Mouse (Mus musculus) brown adipose tissue, adult 24 weeks (tissue): ENCODE data around the gene Cd79a. TPM values are rescaled to one million over a fixed set of nuclear protein-coding genes. Genes with fewer than 3 reads are reported as not detected.

Experiments used
- H3K27ac ChIP-seq: fragments of 200-500 bp; replicated peaks from 2 replicates; pipeline ENCODE4 v1.5.1; 2012; ENCODE audit warnings: low read depth, mild to moderate bottlenecking, low read length
- H3K4me1 ChIP-seq: fragments of 200-500 bp; 2 replicates; pipeline ENCODE4 v1.6.1; 2012; ENCODE audit warnings: low read length, mixed read lengths; ENCODE audit not compliant: control insufficient read depth, insufficient read depth, insufficient read length
- H3K4me3 ChIP-seq: fragments of 200-500 bp; 2 replicates; pipeline ENCODE4 v1.5.1; 2012; ENCODE audit warnings: low read depth, mild to moderate bottlenecking, low read length, moderate library complexity; ENCODE audit not compliant: insufficient read depth
- polyA plus RNA-seq: library from polyadenylated mRNA; stranded (reverse); fragments of >200 nt; gene quantifications from 2 replicates; pipeline ENCODE4 v1.2.4, GENCODE M21; 2012; ENCODE audit not compliant: missing spikeins, insufficient read depth, insufficient read length

The Cd79a gene
- polyA plus RNA-seq, 1 experiment: 0.71 TPM

DNA sequence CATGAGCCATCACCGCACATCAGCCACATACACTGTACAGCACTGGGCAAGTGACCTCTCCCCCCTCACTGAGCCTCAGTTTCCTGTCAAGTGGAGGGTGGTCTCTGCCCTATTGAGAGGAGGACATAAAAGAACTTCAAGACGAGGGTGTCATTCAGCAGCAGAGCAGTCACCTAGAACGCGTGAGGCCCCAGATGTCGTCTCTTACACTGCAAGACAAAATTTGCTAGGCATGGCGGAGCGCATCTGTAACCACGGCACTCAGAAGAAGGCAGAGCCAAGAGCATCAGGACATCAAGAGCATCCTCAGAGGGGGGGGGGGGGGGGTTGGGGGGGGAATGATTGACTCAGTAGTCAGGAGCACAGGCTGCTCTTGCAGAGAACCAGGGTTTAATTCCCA lies 912 bp upstream of the Cd79a start:
- Histone ChIP-seq H3K4me1 (no peaks in the 10 kb centered on the region), H3K27ac (no peak overlapping the region), H3K4me3 (no peak overlapping the region)

DNA sequence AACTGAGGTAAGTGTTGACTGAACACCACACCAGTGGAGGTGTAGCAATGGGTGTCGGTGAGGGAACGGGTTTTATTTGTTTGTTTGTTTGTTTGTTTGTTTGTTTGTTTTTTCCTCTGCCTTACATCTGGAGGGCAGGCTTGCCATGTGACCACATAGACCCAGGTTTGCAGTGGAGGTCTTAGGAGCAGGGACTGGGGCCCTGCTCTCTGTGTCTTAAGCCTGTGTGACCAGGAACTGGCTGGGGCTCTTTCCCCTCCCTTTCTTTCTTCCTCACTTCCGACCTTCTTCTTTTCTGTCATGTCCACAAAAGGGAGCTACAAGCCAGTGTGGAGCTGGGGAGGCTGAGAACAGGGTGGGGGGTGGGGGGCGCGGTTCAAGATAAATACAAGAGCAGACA lies 778 bp downstream of the Cd79a start:
- Histone ChIP-seq H3K4me1 (no peaks in the 10 kb centered on the region), H3K27ac (no peak overlapping the region), H3K4me3 (no peak overlapping the region)

DNA sequence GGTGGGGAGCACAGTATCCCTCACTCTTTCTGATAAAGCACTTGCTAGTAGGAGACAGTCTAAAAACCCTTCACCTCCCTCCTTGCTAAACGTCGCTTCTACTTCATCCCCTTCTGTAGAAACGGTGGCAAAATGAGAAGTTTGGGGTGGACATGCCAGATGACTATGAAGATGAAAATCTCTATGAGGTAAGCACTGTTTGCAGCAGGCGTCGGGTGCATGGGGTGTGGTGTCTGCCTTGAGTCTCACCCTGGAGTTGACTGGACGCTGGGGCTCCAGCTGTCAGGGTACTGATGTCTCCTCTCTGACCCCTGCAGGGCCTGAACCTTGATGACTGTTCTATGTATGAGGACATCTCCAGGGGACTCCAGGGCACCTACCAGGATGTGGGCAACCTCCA lies 3.9 kb downstream of the Cd79a start:
- H3K4me3 ChIP-seq: no peak overlapping the region
- no peak overlapping the region for H3K27ac ChIP-seq
- no peaks in the 10 kb centered on the region for H3K4me1 ChIP-seq

DNA sequence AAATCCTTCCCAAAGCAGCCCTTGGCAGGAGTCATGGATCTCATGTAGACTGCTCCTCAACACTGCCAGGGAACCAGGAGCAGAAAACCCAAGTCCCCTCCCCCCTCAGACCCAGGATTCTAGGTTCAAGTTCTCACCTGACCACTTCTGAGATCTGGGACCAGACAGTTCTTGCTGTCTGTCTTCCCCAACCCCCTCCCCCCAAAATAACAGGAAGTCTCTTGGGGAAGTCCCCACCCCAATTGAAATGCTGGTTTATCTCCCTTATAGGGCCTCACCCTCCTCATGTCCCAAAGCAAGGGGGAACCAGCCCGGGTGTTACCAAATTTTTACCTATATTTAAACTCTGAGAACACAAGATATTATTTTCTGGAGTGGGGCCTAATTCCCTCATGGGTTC lies 4.7 kb downstream of the Cd79a start:
- Histone ChIP-seq H3K4me3 (peak overlapping the region; percentile 68), H3K27ac (peak overlapping the region; percentile 96; the same call in 1 of the 2 replicates), H3K4me1 (no peaks in the 10 kb centered on the region)

GRCm38 (mm10) chr7:24902264-24902629 lies 5.1 kb downstream of the Cd79a start:
- Histone ChIP-seq H3K27ac (peak overlapping the region; percentile 96), H3K4me3 (peak overlapping the region; percentile 68), H3K4me1 (no peaks in the 10 kb centered on the region)

GRCm38 (mm10) chr7:24902630-24903443 lies 5.7 kb downstream of the Cd79a start, which contains the start of gene Arhgef1:
Gene Arhgef1 (plus strand): TSS chr7:24902912.
- peak within 1 kb of the TSS; percentile 86 for H3K4me3 ChIP-seq

GRCm38 (mm10) chr7:24903444-24903825 lies 6.3 kb downstream of the Cd79a start:
- peak overlapping the region; percentile 86 for H3K4me3 ChIP-seq
- H3K27ac ChIP-seq: peak overlapping the region; percentile 91
- no peaks in the 10 kb centered on the region for H3K4me1 ChIP-seq

More at GRCm38 (mm10) chr7:24902630-24903443, 5.7 kb downstream of the Cd79a start, which contains the start of gene Arhgef1:
- Histone ChIP-seq H3K27ac (peak within 1 kb of the TSS; percentile 96), H3K4me1 (no peaks in the 10 kb centered on the region)

DNA sequence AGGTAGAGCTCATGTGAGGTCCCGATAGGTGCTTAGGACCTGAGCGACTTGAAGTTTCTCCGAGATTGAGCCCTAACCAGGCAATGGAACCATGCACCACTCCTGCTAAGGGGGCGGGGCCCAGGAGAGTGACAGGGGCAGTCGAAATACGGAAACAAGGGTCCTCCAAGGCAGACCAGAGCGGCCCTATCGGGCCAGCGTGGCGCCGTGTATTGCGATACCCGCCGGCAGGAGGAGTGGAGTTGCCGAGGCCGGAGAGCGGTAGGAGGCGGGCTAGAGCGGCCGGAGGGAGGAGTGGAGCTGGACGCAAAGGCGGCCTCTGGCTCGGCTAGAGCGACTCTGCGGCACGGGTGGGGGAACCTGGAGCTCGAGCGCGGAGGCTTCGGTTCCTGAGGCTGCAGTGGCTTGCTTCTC lies 6.9 kb downstream of the Cd79a start:
- Histone ChIP-seq H3K27ac (peak overlapping the region; percentile 91), H3K4me3 (peak overlapping the region; percentile 86), H3K4me1 (no peaks in the 10 kb centered on the region)

GRCm38 (mm10) chr7:24904936-24905335 lies 7.8 kb downstream of the Cd79a start:
- Histone ChIP-seq H3K27ac (no peak overlapping the region), H3K4me1 (no peaks in the 10 kb centered on the region), H3K4me3 (peak overlapping the region; percentile 71)

DNA sequence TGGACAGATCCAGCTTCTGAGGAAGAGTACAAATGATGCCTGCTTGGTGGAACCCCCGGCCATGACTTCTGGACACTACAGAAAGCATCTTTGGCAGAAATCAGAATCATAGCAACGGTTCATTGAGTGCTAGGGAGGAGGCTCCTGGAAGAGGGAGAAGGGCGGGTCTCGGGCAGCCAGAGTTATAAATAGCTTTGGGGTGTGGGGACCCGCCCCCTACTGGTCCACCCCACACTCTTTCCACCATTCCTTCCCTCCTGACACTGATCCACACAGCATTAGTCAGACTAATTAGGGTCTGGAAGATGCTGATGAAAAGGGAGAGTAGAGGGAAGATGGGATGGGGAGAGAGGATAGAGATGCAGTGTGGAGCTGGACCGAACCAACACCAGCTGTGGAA lies 9.4 kb downstream of the Cd79a start:
- no peak overlapping the region for H3K4me3 ChIP-seq
- H3K27ac ChIP-seq: no peak overlapping the region
- no peaks in the 10 kb centered on the region for H3K4me1 ChIP-seq

DNA sequence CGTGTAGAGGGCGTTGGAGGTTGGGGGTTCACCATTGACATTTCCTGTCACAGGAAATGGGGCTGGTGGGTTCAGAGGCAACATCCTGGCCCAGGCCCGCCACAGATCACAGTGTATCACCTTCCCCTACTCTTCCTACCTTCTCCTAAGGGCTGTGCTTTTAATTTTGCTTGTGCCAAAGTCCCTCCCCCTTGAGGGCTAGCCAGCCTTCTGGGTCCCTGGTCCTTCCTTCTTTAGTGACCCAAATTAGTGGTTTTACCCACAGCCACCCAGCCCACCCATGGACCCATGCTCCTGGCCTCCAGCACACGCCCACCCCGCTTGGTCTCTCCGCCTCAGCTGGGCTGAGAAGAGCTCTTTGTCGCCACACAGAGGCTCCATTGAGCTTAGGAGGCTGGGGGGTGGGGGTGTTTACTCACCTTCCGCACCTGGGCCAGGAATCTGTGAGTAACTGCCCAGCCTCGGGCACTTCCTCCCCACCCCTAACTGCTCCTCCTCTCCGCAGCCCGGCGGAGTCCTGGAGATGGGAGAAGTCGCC lies 10.1 kb downstream of the Cd79a start:
- Histone ChIP-seq H3K4me1 (no peaks in the 10 kb centered on the region), H3K4me3 (no peak overlapping the region), H3K27ac (no peak overlapping the region)

DNA sequence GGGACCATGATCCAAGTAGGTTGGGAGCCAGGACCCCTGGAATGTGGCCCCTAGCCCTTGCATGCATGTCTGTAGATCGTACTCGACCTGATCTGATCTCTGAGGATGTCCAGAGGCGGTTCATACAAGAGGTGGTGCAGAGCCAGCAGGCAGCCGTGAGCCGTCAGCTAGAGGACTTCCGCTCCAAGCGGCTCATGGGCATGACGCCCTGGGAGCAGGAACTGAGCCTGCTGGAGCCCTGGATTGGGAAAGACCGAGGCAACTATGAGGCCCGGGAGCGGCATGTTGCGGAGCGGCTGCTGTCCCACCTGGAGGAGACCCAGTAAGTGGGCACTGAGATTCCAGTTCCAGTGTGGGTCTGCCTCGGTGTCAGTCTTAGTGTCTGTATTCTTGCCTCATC lies 15.3 kb downstream of the Cd79a start:
- Histone ChIP-seq H3K4me3 (no peak overlapping the region), H3K4me1 (no peaks in the 10 kb centered on the region), H3K27ac (no peak overlapping the region)

- H3K4me1 ChIP-seq: no peaks in the 10 kb centered on the region
- H3K27ac ChIP-seq: peak overlapping the region; percentile 30
- H3K4me3 ChIP-seq: no peak overlapping the region
Observed at GRCm38 (mm10) chr7:24918763-24919323, 21.7 kb downstream of the Cd79a start.

GRCm38 (mm10) chr7:24919728-24920127 lies 22.5 kb downstream of the Cd79a start:
- Histone ChIP-seq H3K4me3 (no peak overlapping the region), H3K27ac (no peak overlapping the region), H3K4me1 (no peaks in the 10 kb centered on the region)

DNA sequence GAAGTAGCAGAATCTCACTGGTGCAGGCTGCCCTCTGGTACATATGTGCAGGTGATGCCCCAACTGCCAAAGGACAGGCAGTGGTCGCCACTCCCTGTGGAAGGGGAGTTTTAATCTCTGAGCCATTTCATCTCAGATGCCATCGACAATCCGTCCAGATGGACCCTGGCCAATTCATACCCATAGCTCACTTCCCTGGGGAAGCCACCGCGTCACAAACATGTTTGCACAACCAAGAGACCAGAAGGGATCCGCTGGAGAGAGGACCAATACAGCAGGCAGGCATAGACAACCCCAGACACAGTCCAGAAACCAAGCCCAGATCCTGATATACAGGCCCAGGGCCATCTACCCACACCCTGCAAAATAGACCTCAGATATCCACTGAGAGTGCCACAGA lies 33.3 kb downstream of the Cd79a start:
- H3K4me3 ChIP-seq: no peak overlapping the region
- H3K27ac ChIP-seq: no peak overlapping the region
- no peaks in the 10 kb centered on the region for H3K4me1 ChIP-seq

DNA sequence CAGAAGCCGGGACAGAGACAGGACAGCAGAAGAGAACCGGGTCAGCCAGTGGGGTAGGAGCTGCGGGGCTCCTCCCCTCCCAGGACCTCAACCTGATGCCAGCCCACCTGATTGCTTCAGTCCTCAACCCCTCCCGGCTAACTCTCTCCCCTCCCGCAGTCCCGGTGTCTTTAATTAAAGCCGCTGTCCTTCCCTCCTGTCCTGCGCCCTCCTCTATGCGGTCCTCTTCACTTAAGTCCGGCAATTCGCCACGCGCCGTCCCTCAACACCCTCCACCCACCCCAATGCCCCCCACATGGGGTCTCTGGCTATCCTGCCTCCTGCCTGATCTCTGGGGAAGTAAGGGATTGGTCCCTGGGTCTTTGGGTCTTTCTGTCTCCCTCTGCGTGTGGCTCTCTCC lies 34.5 kb downstream of the Cd79a start:
- Histone ChIP-seq H3K4me3 (no peak overlapping the region), H3K27ac (no peak overlapping the region), H3K4me1 (no peaks in the 10 kb centered on the region)
